Mouse (Mus musculus): ENCODE data around the gene Celsr3.

- no peak for TF ChIP-seq CTCF (IDR thresholded peaks at IDR 0.05)
- no peak for TF ChIP-seq EP300 (IDR thresholded peaks at IDR 0.05)
These were observed 21.3 kb downstream of the Celsr3 start for GRCm38 (mm10) chr9:108847374-108847773.

Data from lung, postnatal 0 days (tissue).